Mouse (Mus musculus) MEL (cell line): ENCODE data around the gene Nr2f2.

ENCODE experiments used
- CTCF ChIP-seq, 3 experiments: IDR thresholded peaks in 2 of 3; conservative IDR thresholded peaks in 1 of 3; 2 replicates each; pipeline ENCODE4 v1.5.1; 2011 to 2012; ENCODE audit warnings: low read length in 3 of 3, low read depth in 2 of 3, mild to moderate bottlenecking in 2 of 3, improper control_type of control experiment in 1 of 3, inconsistent platforms in 1 of 3, mixed read lengths in 1 of 3, moderate library complexity in 1 of 3; ENCODE audit not compliant: control insufficient read depth in 1 of 3, insufficient read depth in 1 of 3, poor library complexity in 1 of 3, severe bottlenecking in 1 of 3
- EP300 ChIP-seq, 2 experiments: IDR thresholded peaks; 2 replicates each; pipeline ENCODE4 v1.6.1; 2011; ENCODE audit warnings: improper control_type of control experiment in 2 of 2, low read length in 2 of 2, low read depth in 1 of 2, mild to moderate bottlenecking in 1 of 2
- POLR2A ChIP-seq, 2 experiments: IDR thresholded peaks; 2 replicates each; pipeline ENCODE4 v1.6.1; 2011 to 2012; ENCODE audit warnings: low read length in 2 of 2, mild to moderate bottlenecking in 2 of 2, control low read depth in 1 of 2, improper control_type of control experiment in 1 of 2, low read depth in 1 of 2, moderate library complexity in 1 of 2; ENCODE audit not compliant: control insufficient read depth in 1 of 2, insufficient read depth in 1 of 2, poor library complexity in 1 of 2
- POLR2AphosphoS2 ChIP-seq: IDR thresholded peaks from 2 replicates; pipeline ENCODE4 v1.6.1; 2011; ENCODE audit warnings: low read length, improper control_type of control experiment
- SIN3A ChIP-seq: IDR thresholded peaks from 2 replicates; pipeline ENCODE4 v1.6.1; 2012; ENCODE audit warnings: low read length, improper control_type of control experiment, inconsistent platforms
- ZMIZ1 ChIP-seq: IDR thresholded peaks from 2 replicates; pipeline ENCODE4 v1.6.1; 2012; ENCODE audit warnings: low read depth, mild to moderate bottlenecking, inconsistent platforms, low read length, improper control_type of control experiment, moderate library complexity
- ZNF384 ChIP-seq: IDR thresholded peaks from 2 replicates; pipeline ENCODE4 v1.6.1; 2012; ENCODE audit warnings: low read depth, mild to moderate bottlenecking, inconsistent platforms, low read length, improper control_type of control experiment

DNA sequence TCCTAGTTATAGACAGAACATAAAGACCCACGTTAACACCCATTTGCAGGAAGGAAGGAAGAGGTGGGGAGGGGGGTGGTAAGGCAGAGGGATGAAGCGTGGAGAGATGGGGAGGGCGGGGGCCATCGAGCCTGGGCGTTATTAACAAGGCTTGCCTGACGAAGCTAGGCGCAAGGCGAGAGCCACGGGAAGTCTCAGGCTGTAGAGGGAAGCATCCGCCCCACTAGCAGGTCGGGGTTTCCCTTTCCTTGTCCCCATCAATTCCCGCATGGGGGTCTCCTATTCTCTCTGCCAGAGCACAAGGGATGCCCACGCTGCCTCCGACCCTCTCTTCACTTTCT is 18.9 kb downstream of the Nr2f2 start:
- no peak for TF ChIP-seq ZNF384
- TF ChIP-seq ZMIZ1, result no peak
- no peak for TF ChIP-seq POLR2AphosphoS2
- TF ChIP-seq CTCF (IDR thresholded peaks at IDR 0.05 in 2 of 3, conservative IDR thresholded peaks at IDR 0.05 in 1 of 3; ENCODE audit: control insufficient read depth in 1 of 3, insufficient read depth in 1 of 3, low read depth in 2 of 3, low read length in 3 of 3, poor library complexity in 1 of 3, severe bottlenecking in 1 of 3), result no peak
- TF ChIP-seq POLR2A (IDR thresholded peaks at IDR 0.05; ENCODE audit: control insufficient read depth in 1 of 2, insufficient read depth in 1 of 2, low read depth in 1 of 2, low read length in 2 of 2, poor library complexity in 1 of 2), result no peak
- TF ChIP-seq SIN3A, result no peak
- no peak for TF ChIP-seq EP300 (IDR thresholded peaks at IDR 0.05; ENCODE audit: low read depth in 1 of 2, low read length in 2 of 2)
